Mouse (Mus musculus) CH12F3 (cell line): ENCODE measurements around the gene Krt78.

Source experiments
- in situ Hi-C: fragments of 300-500 bp; cut with MboI; formaldehyde crosslinking; loops from 2 replicates; pipeline ENCODE4 v1.14.3; 2020; ENCODE audit warnings: low sequenced_read_pairs

The Krt78 gene

DNA sequence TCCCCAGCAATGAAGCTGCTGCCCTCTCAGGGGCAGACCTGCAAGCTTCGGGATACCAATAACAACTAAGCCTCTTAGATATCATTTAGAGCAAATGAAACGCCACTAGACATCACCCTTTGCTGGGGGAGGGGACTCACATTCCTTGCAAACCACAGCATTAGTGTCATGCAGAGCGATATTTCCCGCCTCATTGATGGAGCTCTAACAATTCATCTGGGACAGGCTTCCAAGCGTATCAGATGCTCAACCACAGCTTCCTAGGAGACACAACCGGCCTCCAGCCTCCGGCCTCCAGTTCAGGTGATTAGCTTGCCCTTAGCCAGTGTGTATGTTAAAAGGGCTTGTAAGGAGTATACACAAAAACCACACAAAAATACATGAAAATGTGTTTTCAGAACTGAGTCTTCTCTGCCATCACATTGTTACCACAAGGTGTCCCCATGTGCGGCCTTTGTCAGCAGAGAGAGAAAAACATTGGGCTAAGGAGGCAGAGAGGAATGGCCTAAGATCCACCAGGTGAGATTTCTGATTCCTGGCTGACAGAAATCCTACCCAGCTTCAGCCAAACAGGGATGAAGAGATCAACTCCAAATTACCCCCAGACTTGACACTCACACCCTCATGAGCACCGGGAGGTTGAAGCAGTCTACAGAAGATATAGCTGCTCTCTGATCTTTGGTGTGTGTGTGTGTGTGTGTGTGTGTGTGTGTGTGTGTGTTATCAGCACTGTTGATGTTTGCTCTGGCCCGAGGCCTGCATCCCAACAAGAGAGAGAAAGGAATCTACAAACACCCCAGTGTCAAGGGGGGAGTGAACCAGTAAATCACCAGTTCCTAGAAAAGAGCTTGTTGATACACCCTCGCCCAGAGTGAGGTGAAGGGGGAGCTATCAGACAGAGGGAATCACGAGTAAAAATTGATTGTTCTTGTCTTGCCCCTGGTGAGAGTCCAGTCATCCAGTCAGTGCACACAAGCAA lies 51.6 kb downstream of the Krt78 start:
- in situ Hi-C loops = no loop called here
